Mouse (Mus musculus): ENCODE data around the gene Myom3. TPM values are rescaled to one million over a fixed set of nuclear protein-coding genes. Genes with fewer than 3 reads are reported as not detected.

The Myom3 gene
- polyA plus RNA-seq, 1 experiment from 2014 or later: 1.0 TPM

DNA sequence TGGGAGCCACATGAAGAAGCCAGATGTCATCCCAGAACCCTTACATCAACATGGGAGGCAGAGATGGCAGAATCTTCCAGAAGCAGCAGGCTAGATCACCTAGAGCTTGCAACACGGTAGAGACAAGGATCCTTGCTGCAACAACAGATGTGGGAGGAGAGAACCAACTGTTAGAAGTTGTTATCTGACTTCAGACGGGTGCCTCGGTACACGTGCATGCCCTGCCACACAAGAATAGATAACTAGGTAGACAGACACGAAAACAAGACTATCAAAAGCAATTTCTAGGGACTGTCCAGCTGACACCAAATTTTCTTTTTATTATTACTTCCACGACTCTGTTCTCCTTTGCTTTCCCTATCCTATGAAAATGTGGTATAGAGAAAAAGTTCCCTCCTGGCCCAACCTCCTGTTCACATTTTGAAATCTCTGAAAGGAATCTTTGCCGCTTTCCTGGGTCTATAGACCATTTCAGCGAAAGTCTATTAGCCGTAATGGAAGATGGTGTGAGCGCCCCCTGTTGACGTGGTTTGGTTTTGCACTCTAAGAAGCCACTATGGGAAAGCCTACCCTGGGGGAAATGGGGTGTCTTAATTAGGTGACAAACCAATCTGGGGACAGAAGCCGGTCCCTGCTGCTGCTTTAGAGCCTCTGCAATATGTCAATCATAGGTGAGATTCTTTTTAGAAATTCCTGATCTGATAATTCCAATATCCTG is 57.5 kb downstream of the Myom3 start:
- no peak for ATAC-seq (ENCODE audit: low read depth)
- Histone ChIP-seq H3K27me3 (ENCODE audit: control insufficient read depth, insufficient read depth, low read depth, low read length) (no peaks in the 10 kb centered on the region), H3K4me2 (ENCODE audit: low read depth, low read length) (no peak overlapping the region), H3K9me3 (ENCODE audit: control insufficient read depth, low read length) (no peaks in the 10 kb centered on the region), H3K27ac (ENCODE audit: low read length) (no peak overlapping the region), H3K36me3 (ENCODE audit: control insufficient read depth, insufficient read depth, low read length) (no peaks in the 10 kb centered on the region), H3K4me1 (replicated peaks; ENCODE audit: control insufficient read depth, insufficient read depth, low read length) (no peaks in the 10 kb centered on the region), H3K9ac (ENCODE audit: low read length) (no peak overlapping the region), H3K4me3 (ENCODE audit: low read length) (no peak overlapping the region)
- 30% methylated on average over 12 of the region's 12 CpGs for WGBS

DNA sequence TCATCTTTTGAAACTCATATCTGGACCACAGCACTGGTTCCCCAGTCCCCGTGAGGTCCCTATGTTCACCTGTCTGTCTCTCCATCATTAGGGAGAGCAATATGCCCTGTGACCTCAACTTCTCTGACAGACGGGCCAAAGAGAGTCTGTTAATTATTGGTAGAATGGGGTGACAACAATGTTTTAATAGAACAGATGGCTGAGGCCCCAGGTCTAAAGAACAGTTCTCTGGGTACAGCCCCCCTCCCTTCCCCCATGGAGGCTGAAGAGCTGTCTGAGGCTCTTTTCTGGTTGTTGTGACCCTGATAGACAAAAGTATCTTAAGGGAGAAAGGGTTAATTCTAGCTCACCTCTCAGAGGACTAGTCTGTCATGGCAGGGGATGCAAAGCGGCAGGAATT is 58.9 kb downstream of the Myom3 start:
- no peak overlapping the region for H3K4me3 ChIP-seq (ENCODE audit: low read length)
- no peak for ATAC-seq (ENCODE audit: low read depth)

DNA sequence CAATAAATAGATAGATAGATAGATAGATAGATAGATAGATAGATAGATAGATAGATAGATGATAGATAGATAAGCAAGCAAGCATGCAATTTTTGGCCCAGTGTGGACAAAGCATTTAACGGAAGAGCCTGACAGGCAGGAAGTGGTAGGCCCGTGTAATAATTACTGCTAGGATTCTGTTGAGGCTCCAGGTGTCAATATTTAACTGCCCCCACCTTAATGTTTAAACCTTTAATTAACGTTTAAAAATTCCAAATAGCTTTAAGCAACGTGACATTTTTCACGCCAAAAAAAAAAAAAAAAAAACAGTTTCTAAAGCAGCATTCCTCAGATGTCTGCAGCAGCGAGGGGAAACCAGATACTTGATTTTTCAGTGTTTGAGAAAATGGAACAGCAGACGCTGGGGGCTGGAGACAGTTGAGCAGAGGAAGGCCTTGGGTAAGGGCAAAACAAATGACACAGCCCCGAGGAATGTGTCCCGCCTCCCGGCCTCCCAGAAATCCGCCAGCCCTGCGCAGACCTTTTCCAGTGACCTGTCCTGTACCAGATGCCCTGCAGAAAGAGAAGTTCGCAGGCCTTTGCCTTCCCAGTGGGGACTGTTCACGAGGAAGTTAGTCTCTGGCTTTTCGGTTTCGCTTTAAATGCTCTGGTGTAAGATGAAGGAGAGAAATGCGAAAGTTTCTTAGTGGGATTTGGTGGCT is 60.5 kb downstream of the Myom3 start:
- Histone ChIP-seq H3K4me1 (replicated peaks; ENCODE audit: control insufficient read depth, insufficient read depth, low read length) (no peaks in the 10 kb centered on the region), H3K27me3 (ENCODE audit: control insufficient read depth, insufficient read depth, low read depth, low read length) (no peaks in the 10 kb centered on the region), H3K36me3 (ENCODE audit: control insufficient read depth, insufficient read depth, low read length) (no peaks in the 10 kb centered on the region), H3K4me3 (ENCODE audit: low read length) (no peak overlapping the region), H3K9ac (ENCODE audit: low read length) (no peak overlapping the region), H3K27ac (ENCODE audit: low read length) (peak overlapping the region; percentile 67), H3K9me3 (ENCODE audit: control insufficient read depth, low read length) (no peaks in the 10 kb centered on the region), H3K4me2 (ENCODE audit: low read depth, low read length) (no peak overlapping the region)
- 44% methylated on average over 17 of the region's 17 CpGs for WGBS
- no peak; the same call in 1 of the 2 replicates for ATAC-seq (ENCODE audit: low read depth)

More for the DNA sequence above, 58.9 kb downstream of the Myom3 start:
- Histone ChIP-seq H3K9me3 (ENCODE audit: control insufficient read depth, low read length) (no peaks in the 10 kb centered on the region), H3K36me3 (ENCODE audit: control insufficient read depth, insufficient read depth, low read length) (no peaks in the 10 kb centered on the region), H3K9ac (ENCODE audit: low read length) (no peak overlapping the region), H3K27me3 (ENCODE audit: control insufficient read depth, insufficient read depth, low read depth, low read length) (no peaks in the 10 kb centered on the region), H3K4me2 (ENCODE audit: low read depth, low read length) (no peak overlapping the region), H3K4me1 (replicated peaks; ENCODE audit: control insufficient read depth, insufficient read depth, low read length) (no peaks in the 10 kb centered on the region), H3K27ac (ENCODE audit: low read length) (no peak overlapping the region)
- WGBS: 78% methylated on average over 3 of the region's 3 CpGs

DNA sequence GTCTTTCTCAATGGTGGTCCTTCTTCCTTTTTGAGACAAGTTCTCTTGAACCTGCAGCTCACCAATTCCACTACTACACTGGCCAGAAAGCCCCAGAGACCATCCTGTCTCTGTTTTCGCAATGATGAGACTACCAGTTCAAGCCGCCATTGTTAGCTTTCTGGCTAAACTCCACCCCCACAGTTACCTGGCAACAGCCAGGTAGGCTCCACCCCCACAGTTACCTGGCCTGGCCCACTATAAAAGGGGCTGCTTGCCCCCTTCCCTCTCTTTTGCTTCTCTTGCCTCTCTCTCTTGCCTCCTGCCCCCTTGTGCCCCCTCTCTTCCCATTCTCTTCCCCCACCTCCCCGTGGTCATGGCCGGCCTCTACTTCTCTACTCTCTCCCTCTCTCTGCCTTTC is 62.3 kb downstream of the Myom3 start:
- Histone ChIP-seq H3K9ac (ENCODE audit: low read length) (no peak overlapping the region), H3K9me3 (ENCODE audit: control insufficient read depth, low read length) (no peaks in the 10 kb centered on the region), H3K27me3 (ENCODE audit: control insufficient read depth, insufficient read depth, low read depth, low read length) (no peaks in the 10 kb centered on the region), H3K4me1 (replicated peaks; ENCODE audit: control insufficient read depth, insufficient read depth, low read length) (no peaks in the 10 kb centered on the region), H3K27ac (ENCODE audit: low read length) (no peak overlapping the region), H3K4me2 (ENCODE audit: low read depth, low read length) (no peak overlapping the region), H3K36me3 (ENCODE audit: control insufficient read depth, insufficient read depth, low read length) (no peaks in the 10 kb centered on the region), H3K4me3 (ENCODE audit: low read length) (no peak overlapping the region)
- no peak for ATAC-seq (ENCODE audit: low read depth)
- WGBS: 86% methylated on average over 4 of the region's 4 CpGs

DNA sequence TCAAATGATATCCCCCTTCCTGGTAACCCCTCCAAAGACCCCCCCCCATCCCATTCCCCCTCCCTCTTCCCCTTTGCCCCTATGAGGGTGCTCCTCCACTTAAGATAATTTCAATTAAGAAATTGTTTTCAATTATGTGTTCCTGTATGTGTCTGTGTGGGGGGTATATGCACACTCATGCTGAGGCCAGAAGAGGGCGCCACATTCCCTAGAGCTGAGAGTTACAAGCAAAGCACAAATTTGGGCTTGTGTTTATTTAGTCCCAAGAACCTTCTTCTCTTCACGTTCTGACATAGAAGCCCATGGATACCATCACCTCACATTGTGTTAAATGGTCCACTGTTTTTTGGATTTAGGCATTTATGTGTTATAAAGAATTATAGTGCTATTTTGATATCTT is 63.8 kb downstream of the Myom3 start:
- Histone ChIP-seq H3K4me1 (replicated peaks; ENCODE audit: control insufficient read depth, insufficient read depth, low read length) (no peaks in the 10 kb centered on the region; the same call in 1 of the 2 replicates), H3K9me3 (ENCODE audit: control insufficient read depth, low read length) (no peaks in the 10 kb centered on the region), H3K4me2 (ENCODE audit: low read depth, low read length) (no peak overlapping the region), H3K9ac (ENCODE audit: low read length) (no peak overlapping the region), H3K27ac (ENCODE audit: low read length) (no peak overlapping the region), H3K36me3 (ENCODE audit: control insufficient read depth, insufficient read depth, low read length) (no peaks in the 10 kb centered on the region), H3K27me3 (ENCODE audit: control insufficient read depth, insufficient read depth, low read depth, low read length) (no peaks in the 10 kb centered on the region), H3K4me3 (ENCODE audit: low read length) (no peak overlapping the region)
- 58% methylated on average over 2 of the region's 2 CpGs for WGBS
- ATAC-seq (ENCODE audit: low read depth): no peak

DNA sequence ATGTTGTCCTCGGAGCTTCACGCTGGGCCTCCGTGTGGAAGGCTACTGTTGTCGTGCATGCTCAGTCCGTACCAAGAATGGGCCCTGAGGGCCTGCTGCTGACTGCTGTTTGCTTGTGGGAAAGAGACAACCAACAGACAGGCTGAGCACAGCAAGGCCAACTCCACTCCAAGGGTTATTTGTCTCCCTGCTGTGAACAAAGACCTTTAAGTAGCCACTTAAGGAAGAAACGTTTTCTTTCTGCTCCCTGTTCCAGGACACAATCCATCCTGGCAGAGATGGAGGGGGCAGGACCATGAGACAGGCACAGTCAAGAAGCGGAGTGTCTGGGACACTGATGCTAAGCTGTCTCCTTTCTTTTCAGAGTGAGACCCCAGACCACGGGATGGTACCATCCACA is 64.7 kb downstream of the Myom3 start:
- ATAC-seq (ENCODE audit: low read depth): no peak
- H3K9ac ChIP-seq (ENCODE audit: low read length): no peak overlapping the region
- 46% methylated on average over 8 of the region's 8 CpGs for WGBS
- no peaks in the 10 kb centered on the region for H3K9me3 ChIP-seq (ENCODE audit: control insufficient read depth, low read length)
- H3K4me1 ChIP-seq (replicated peaks; ENCODE audit: control insufficient read depth, insufficient read depth, low read length): peaks cover 5% of the 10 kb centered on the region
- H3K27ac ChIP-seq (ENCODE audit: low read length): no peak overlapping the region
- no peak overlapping the region for H3K4me2 ChIP-seq (ENCODE audit: low read depth, low read length)
- H3K27me3 ChIP-seq (ENCODE audit: control insufficient read depth, insufficient read depth, low read depth, low read length): no peaks in the 10 kb centered on the region
- H3K4me3 ChIP-seq (ENCODE audit: low read length): no peak overlapping the region
- no peaks in the 10 kb centered on the region for H3K36me3 ChIP-seq (ENCODE audit: control insufficient read depth, insufficient read depth, low read length)

DNA sequence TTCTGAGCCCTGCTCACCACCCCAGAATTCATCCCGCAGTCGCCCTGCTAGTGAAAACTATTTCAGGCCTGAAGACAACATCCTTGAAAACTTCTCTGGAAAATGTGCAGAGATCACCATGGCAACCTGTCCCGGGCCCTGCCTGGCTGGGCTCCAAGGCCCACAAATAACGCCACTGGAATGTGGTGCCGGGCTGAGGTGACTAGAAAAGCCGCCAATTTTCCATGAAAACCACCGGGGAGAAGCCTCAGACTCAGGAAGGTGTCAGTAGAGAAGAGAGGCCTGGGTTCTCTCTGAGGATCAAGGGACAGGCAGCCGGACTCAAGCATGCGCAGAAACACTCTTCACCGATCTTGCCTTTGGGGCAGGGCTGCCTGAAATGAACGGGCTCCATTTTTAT is 69.0 kb downstream of the Myom3 start:
- Histone ChIP-seq H3K27me3 (ENCODE audit: control insufficient read depth, insufficient read depth, low read depth, low read length) (no peaks in the 10 kb centered on the region), H3K4me1 (replicated peaks; ENCODE audit: control insufficient read depth, insufficient read depth, low read length) (peaks cover 15% of the 10 kb centered on the region), H3K36me3 (ENCODE audit: control insufficient read depth, insufficient read depth, low read length) (no peaks in the 10 kb centered on the region), H3K4me3 (ENCODE audit: low read length) (no peak overlapping the region), H3K27ac (ENCODE audit: low read length) (peak overlapping the region; percentile 96), H3K4me2 (ENCODE audit: low read depth, low read length) (peak overlapping the region; percentile 40), H3K9me3 (ENCODE audit: control insufficient read depth, low read length) (no peaks in the 10 kb centered on the region), H3K9ac (ENCODE audit: low read length) (0 out of 2 replicates have a peak overlapping the region, but pooled peaks have one; percentile 2)
- ATAC-seq (ENCODE audit: low read depth): peak; percentile 87
- WGBS: 9% methylated on average over 11 of the region's 11 CpGs

DNA sequence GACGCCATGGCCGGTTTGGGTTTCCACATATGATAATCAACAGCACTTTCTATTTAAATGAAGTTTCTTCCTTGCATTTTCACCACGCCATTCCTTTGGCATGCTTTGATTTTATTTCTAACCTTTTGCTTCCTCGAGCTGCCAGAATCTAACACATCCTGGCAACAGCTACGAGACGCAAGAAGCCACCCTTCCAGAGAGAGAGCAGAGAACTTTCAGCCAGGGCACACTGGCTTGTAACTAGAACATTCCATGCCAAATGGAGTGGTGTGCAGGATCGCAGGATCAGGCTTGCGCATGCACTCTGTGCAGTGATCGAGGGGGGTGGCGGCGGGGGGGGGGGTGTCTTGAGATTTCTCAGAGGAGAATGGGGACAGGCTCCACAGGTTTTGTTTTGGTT is 72.6 kb downstream of the Myom3 start:
- 41% methylated on average over 11 of the region's 11 CpGs for WGBS
- H3K27ac ChIP-seq (ENCODE audit: low read length): peak overlapping the region; percentile 48
- H3K9ac ChIP-seq (ENCODE audit: low read length): no peak overlapping the region

DNA sequence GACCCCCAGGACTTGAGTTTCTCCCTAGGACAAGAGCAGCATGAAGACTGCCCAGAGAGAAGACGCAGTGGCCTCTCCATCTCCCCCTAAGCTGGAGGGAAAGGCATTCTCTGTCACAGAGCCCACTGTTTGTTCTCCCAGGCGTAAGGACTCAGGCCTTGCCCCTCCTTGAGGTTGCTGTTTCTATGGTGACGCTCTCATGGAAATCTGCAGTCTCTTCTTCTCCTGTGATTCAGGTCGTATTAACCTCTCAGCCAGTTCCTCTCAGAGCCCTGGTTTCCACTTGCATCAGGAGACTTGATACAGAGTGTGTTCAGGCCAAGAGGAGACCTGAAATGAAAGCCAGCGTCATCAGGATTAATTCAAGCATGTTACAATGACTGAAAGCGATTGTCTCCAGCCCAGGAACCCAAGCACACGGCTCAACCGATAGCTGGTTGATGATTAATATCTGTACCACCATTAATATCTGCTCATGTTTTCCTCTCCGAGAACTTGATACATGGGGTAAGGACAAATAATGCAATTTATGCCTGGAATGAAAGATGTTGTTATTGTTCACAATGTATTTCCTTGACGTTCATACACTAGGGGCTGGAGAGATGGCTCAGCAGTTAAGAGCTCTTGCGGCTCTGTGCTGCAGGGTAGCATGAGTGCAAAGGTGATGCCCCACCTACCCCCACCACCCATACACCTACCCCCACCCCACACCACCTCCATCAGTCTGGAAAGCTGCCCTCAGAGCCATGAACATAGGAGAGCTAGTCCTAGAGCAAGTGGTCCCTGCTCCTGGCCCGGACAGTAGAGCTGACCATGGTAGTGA is 74.0 kb downstream of the Myom3 start:
- Histone ChIP-seq H3K36me3 (ENCODE audit: control insufficient read depth, insufficient read depth, low read length) (no peaks in the 10 kb centered on the region), H3K27ac (ENCODE audit: low read length) (peak overlapping the region; percentile 25; the same call in 1 of the 2 replicates), H3K4me1 (replicated peaks; ENCODE audit: control insufficient read depth, insufficient read depth, low read length) (peaks cover 21% of the 10 kb centered on the region), H3K9me3 (ENCODE audit: control insufficient read depth, low read length) (no peaks in the 10 kb centered on the region), H3K9ac (ENCODE audit: low read length) (no peak overlapping the region), H3K27me3 (ENCODE audit: control insufficient read depth, insufficient read depth, low read depth, low read length) (no peaks in the 10 kb centered on the region), H3K4me2 (ENCODE audit: low read depth, low read length) (no peak overlapping the region), H3K4me3 (ENCODE audit: low read length) (no peak overlapping the region)
- ATAC-seq (ENCODE audit: low read depth): no peak
- WGBS: 45% methylated on average over 12 of the region's 12 CpGs

More for the DNA sequence above, 72.6 kb downstream of the Myom3 start:
- Histone ChIP-seq H3K4me2 (ENCODE audit: low read depth, low read length) (no peak overlapping the region), H3K4me1 (replicated peaks; ENCODE audit: control insufficient read depth, insufficient read depth, low read length) (peaks cover 21% of the 10 kb centered on the region), H3K36me3 (ENCODE audit: control insufficient read depth, insufficient read depth, low read length) (no peaks in the 10 kb centered on the region), H3K9me3 (ENCODE audit: control insufficient read depth, low read length) (no peaks in the 10 kb centered on the region), H3K4me3 (ENCODE audit: low read length) (no peak overlapping the region), H3K27me3 (ENCODE audit: control insufficient read depth, insufficient read depth, low read depth, low read length) (no peaks in the 10 kb centered on the region)
- peak; percentile 51 for ATAC-seq (ENCODE audit: low read depth)
